Mouse (Mus musculus): ENCODE results near the gene Awat1.

Awat1 gene

DNA sequence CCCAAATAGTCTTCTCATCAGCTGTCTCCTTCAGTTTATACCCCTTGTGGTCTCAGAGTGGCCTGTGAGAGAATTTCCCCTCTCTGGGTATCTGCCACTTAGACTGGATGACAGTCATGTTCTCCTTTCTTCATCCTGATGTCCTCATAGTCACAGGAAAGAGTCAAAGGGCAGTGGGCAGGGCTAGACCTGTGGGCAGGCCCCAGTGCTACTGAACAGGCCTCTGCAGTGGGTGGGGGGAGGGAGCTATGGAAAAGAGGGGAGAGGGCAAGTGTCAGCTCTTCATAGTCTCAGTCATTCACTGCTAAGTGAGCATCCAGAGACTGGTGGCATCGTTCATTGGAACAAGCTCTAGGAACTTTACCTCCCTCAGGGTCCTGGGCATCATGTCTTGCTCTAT is at the start of gene Awat1:
Awat1 (plus strand) TSS at position 301 of the 400 bp plus-strand sequence.
- DNase-seq (ENCODE audit: low spot score in 2 of 2), result no peak

DNA sequence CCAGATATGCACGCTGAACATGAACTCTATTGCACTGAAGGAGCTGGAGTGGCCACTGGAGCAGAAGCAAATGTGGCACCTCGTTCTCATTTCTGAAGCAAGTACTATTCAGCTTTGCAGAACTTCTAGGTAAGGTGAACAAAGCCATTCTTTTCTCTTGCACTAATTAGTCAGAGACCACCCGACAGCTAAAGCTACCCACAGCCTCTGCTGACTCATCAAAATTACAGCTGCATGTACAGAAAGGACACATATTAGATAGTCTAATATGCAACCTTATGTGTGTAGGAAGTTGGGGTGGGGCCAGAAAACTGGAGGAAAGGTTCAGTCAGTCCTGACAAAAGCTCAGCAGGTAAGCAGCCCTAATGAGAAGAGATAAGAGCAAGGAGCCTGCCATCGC is 47.6 kb upstream of the Awat1 start, which contains the start of gene Dgat2l6:
Dgat2l6 (plus strand) TSS at position 368 of the 400 bp plus-strand sequence.
- DNase-seq (ENCODE audit: low spot score in 2 of 2), result no peak

DNA sequence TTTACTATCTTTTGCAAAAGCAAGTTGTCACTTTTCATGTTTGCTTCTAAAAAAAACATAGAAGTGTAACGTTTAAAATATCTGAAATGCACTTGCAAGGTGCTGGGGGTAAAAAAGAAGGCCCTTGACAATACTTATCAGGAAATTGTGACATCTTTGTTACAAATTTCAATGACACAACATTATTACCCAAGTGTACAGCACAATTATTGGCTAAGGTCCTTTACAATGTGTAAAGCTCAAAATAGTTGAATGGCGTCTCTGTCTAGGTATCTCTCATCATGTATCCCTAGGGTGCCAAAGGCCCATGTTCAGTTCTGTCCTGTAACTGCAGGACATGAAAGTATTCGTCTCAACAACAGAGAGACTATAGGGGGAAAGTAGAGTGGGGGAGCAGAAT is 16.0 kb upstream of the Awat1 start:
- DNase-seq (ENCODE audit: low spot score in 2 of 2), result no peak

DNA sequence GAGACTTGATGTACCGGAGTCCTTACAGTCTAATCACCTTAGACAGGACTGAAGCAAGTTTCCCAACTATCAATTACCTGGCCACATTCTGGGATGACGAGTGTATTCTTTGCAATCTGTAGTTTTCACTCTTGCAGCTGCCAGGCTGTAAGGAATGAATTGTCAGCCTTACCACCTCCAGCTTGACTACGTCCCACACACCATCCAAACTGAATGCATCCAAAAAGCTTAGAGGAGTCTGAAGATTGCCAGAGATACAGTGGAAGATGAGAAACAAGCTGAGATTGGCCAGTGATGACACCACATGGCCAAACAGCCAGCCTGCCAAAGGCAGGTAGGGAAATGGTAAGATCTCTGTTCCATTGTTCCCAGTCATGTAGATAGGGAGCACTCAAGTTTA is 6.4 kb upstream of the Awat1 start:
- DNase-seq (ENCODE audit: low spot score in 2 of 2), result peak; percentile 5 to 15

DNA sequence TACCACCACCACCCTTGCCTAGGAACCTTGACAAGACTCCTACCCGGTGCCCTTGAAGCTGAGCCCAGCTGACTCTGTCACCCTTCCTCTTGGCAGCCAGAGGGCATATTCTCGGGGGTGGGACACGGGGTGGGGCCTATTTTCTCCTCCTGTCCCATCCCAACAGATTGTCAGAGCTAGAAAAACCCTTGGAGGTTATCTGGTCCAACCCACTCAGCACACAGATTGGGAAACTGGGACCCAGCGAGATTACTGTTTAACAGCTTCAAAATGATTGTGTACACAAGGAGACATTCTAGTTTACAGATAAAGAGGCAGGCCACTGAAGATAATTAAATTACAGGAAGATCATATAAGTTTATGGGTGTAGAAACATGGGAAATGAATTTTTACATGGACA is 22.7 kb downstream of the Awat1 start, which contains the start of gene P2ry4:
P2ry4 (minus strand) TSS at position 79 of the 400 bp plus-strand sequence.
- DNase-seq (ENCODE audit: low spot score in 2 of 2), result no peak

DNA sequence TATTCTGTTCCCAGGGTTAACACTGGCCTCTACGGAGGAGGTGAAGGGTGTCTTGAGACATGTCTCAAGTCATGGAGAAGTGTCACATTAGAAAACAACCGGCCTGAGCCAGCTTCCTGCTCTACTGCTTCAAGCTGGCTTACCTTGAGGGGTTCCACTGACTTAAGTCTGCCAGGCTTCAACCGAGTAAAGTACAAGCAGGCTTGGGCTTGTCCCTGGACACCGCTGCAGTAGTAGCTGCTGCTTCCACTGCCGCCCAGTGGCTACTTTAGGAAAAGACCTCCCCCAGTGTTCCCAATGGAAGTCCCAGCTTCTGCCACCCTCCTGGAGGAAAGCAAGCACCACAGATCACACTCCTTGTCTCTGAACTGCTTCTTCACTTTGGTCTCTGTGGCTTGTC is 25.4 kb downstream of the Awat1 start:
- DNase-seq (ENCODE audit: low spot score in 2 of 2), result peak; percentile 33 to 59

DNA sequence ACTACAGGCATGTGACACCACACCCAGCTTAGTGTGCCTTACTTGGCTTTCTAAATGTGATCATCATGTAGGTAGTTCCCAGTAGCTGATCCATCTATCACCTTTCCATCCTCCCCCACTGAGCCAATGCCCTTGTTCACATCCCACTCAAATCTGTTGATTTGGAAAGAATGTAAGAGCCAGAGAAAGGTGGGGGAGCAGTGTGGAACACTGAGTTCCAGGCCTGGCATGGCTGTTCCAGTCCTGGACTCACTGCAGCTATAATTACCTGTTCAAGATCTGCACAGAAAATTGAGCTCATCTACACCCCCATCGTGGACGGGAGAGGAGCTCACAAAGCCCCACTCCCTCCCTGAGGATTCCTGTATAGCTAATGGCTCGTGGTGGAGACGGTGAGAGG is 27.7 kb downstream of the Awat1 start:
- DNase-seq (ENCODE audit: low spot score in 2 of 2), result peak; percentile 28 to 39

DNA sequence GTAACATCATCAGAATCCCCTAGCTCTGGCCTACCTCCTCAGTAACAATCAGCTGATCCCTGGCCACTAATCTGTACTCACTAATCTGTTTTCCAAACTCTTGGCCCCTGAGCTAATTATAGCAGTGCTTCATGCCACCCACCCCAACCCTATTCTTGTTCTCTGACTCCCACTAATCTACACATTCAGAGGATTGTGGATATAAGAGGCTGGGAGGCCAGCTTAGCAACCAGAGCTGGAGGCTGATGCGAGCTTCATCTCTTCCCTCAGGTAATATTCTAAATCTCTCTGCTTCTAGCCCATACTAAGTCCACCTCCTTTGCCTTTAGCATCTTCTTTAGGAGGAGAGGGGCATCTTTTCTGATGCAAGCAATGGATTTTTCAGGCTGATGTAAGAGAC is 33.3 kb downstream of the Awat1 start, which contains the start of gene Arr3:
Arr3 (plus strand) TSS at position 184 of the 400 bp plus-strand sequence.
- peak in 1 of 2 experiments; percentile 25 for DNase-seq (ENCODE audit: low spot score in 2 of 2)

DNA sequence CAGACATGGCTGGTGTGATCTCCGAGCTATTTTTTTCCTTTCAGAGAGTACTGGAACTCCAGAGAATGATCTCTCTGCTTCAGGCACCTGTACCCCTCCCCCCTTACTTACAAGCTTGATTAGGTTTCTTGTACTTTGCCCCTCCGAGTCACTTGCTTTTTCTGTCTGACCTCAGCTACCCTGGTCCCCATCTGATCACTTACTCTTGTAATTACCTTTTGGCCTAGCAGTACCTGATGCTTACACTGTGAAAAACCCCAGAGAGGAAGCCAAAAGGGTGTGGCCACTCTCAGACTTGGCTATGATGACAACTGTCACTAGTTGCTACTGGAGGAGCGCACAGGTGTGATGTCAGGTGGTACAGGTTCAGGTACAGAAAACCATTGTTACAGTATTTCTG is 46.4 kb downstream of the Awat1 start:
- no peak for DNase-seq (ENCODE audit: low spot score in 2 of 2)

DNA sequence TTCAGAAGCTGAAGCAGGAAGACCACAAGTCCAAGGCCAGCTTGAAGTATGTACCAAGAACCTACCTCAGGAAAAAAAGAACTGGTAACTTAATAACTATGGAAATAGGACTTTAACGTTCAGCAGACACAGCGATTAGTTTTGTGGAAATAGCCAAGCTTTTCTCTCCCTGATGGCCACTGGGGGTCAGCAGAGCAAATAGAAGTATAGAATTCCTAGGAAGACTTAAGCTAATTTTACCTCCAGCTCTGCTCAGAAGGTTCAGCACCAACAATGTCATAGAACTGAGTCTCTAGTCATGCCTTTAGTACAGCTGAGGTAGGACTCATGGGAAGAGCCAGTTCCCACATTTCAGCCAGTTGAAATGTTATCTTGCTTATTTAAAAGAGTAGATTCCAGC is 49.3 kb downstream of the Awat1 start:
- no peak for DNase-seq (ENCODE audit: low spot score in 2 of 2)

DNA sequence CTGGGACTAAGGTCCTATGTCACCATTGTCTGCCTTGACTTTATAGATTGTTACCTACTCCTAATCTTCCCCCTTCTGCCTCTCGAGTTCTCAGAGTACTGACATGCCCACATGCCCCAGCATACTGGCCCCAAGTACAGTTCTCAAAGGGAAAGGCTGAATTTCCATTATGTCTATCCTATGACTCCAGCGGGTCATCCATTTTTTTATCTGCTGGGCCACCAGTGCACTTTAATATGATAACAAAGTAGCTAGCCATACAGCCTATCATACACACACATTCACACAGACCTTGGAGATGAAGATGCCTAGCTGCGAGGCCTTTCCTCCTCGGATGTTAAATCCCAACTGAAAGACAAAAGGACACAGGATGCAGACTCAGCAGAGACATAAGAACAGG is 52.2 kb downstream of the Awat1 start:
- DNase-seq (ENCODE audit: low spot score in 2 of 2), result no peak

DNA sequence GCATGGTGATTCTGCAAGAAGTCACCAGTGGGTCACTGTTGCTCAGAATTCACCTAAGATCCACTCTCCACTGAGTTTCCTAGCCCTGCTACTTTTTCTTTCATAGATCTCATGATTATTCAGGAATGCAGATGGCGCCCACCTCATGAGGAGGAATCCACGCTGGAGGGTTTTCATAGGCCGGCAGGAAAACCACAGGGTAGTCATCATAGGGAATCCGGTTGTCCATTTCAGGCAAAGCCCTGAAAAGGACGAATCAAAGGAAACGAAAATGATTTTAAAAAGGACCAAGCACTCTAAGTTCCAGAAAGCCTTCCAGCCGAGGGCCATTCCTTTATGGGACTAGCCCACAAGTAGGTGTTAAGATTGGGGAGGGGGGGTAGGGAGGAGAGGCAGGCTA is 53.1 kb downstream of the Awat1 start:
- no peak for DNase-seq (ENCODE audit: low spot score in 2 of 2)

DNA sequence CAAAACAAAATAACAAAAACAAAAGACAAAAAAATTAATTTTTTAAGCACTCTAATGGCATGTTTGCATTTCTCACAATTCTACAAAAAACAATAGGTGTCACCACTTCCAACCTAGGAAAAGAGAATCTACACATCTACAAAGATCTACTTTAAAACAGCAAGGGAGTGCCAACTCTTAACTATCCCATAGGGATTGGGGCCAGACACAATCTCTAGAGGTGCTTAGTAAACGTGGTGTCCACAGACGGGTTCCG is 53.4 kb downstream of the Awat1 start, which contains the start of gene Kif4:
Kif4 (plus strand) TSS at position 192 of the 256 bp plus-strand sequence.
- DNase-seq (ENCODE audit: low spot score in 2 of 2), result no peak

DNA sequence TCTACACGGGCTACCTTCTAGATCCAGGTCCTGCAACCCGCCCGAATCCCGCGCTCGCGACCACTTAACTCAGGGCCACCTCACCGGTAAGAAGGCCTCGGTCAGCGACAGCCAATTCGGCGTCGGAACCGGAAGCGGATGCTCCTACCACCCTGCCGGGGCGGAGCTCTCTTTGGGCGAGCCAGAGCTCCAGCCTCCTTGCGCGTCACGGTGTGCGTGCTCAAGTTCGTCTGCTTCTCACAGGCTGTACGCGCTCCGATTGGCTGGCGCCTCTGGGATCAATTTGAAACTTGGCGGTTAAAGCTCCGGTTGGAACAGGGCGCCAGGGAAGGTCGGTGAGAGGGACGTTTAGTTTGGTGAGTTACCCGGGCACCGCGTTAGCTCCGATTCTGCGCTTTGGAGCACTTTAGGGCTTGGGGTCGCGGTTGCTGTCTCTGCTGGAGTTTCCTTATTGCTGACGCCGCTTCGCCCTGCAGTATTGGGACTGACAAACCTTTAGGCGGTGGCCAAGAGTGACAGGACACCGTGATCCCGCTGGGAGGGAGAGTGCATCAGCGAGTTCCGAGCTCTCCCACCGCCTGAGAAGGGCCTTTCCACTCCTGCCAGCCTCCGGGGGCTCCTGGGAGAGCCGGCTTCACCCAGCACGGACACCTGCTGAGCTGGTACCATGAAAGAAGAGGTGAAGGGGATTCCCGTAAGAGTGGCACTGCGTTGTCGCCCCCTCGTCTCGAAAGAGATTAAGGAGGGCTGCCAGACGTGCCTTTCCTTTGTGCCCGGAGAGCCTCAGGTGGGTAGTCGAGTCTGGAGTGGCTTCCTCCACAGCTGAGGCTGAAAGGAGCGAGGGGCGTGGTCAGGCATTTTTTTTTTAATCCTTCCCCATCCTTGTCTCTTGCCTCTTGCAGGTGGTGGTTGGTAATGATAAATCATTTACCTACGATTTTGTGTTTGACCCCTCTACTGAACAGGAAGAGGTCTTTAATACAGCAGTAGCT is 54.0 kb downstream of the Awat1 start, which contains the start of gene Pdzd11:
Pdzd11 (minus strand) TSS at position 767 of the 992 bp plus-strand sequence.
- peak; percentile 73 to 89 for DNase-seq (ENCODE audit: low spot score in 2 of 2)
